Comparison of ENCODE assay signal across 8 mouse cellular contexts in genomic region chr5:22550033-22550551, GRCm38 (mm10). TPM values are rescaled to one million over a fixed set of nuclear protein-coding genes. Genes with fewer than 3 reads are reported as not detected.
A peak's percentile ranks its signal among the peaks of the same experiment; 100 is the strongest.
DNase-seq lines count a peak whose midpoint lies in the region; ATAC-seq lines count a peak whose summit lies in the region.

Orc5 (minus strand) TSS chr5:22550429.

- peak; percentile 100 for ATAC-seq in hindbrain, embryonic 13.5 days (ENCODE audit: low FRiP score)

- under 1% methylated on average over 31 of the region's 31 CpGs for whole genome bisulfite sequencing in hindbrain, embryonic 13.5 days

- peak within 1 kb of the TSS; percentile 78 for H3K4me2 ChIP-seq in hindbrain, embryonic 13.5 days

- H3K9ac ChIP-seq in hindbrain, embryonic 13.5 days, result peak within 1 kb of the TSS; percentile 74

- H3K4me3 ChIP-seq in hindbrain, embryonic 13.5 days, result peak within 1 kb of the TSS; percentile 66

- H3K9me3 ChIP-seq in hindbrain, embryonic 13.5 days, result no peaks in the 10 kb centered on the region

- H3K36me3 ChIP-seq in hindbrain, embryonic 13.5 days, result peaks cover 15% of the 10 kb centered on the region

- peak; percentile 98 for DNase-seq in NIH3T3 (ENCODE audit: low read depth)
- peak; percentile 98 for DNase-seq in cerebellum, postnatal 10 days
- peak; percentile 87 to 92 for DNase-seq in frontal cortex, postnatal 10 days (ENCODE audit: low spot score in 2 of 2)
- peak; percentile 83 to 91 for DNase-seq in layer of hippocampus, postnatal 25 days (ENCODE audit: extremely low spot score in 1 of 2, low spot score in 1 of 2)
- peak; percentile 94 for DNase-seq in lung, postnatal 25 days (ENCODE audit: low spot score)
- DNase-seq in retina, embryonic 14.5 days (ENCODE audit: low spot score), result peak; percentile 96
- DNase-seq in thymus, postnatal 4 days, result peak; percentile 97

- H3K27ac ChIP-seq in hindbrain, embryonic 13.5 days, result peak within 1 kb of the TSS; percentile 85

- peaks cover 13% of the 10 kb centered on the region for H3K4me1 ChIP-seq in hindbrain, embryonic 13.5 days (replicated peaks)

- no peaks in the 10 kb centered on the region for H3K27me3 ChIP-seq in hindbrain, embryonic 13.5 days

RNA-seq across cellular contexts. Expression of gene Orc5, which starts in this region (rescaled TPM):
- 37.8 and 38.2 TPM in 2 replicates for polyA plus RNA-seq in hindbrain, embryonic 13.5 days (2015; fragmentation: Nextera tagmentation; extraction: Ambion mirVana)
- 10 to 100 TPM; 18.7 to 19.1 TPM for total RNA-seq in layer of hippocampus, postnatal 25 days (2021)

Comparison
In these comparisons a context has a peak if more than half of its experiments do, and no peak if none do; other contexts are left out.
1. Peak in every context shown above with its lines: DNase-seq, ATAC-seq, H3K4me3 ChIP-seq and H3K27ac ChIP-seq.